Mouse (Mus musculus): ENCODE measurements at regions not wholly inside any gene's neighbourhood (a gene's known extent, or its start where the extent isn't known, plus 50 kb on each side); places are given as distances from the start of the nearest gene placed in this dataset.

DNA sequence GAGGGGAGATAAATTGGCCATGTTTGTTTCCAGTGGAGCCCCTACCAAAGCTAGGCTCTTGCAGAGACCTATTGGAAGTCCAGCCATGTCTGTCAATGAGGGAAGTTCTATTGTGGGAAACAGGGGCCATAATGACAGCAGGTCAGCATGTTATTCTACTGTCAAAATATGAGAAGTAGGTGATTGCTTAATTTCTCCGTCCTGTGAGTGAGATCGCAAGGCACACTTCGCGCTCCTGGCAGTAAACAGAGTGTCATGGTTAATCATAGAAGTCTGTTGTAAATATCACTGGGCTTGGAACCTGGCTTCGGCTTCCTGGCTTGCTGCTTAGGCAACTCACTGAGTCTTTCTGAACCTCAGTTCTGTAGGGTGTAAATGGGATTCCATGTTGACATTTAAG, 72.5 kb upstream of the Ccdc122 start:
- Histone ChIP-seq H3K36me3 (replicated peaks) (no peaks in the 10 kb centered on the region), H3K27ac (replicated peaks) (no peak overlapping the region), H3K4me1 (peaks cover 8% of the 10 kb centered on the region), H3K4me3 (no peak overlapping the region), H3K27me3 (replicated peaks; ENCODE audit: low read depth, poor library complexity, severe bottlenecking) (no peaks in the 10 kb centered on the region), H3K9me3 (no peaks in the 10 kb centered on the region)
- 88% methylated on average over 5 of the region's 5 CpGs for WGBS
- DNase-seq (ENCODE audit: low spot score) = no peak

DNA sequence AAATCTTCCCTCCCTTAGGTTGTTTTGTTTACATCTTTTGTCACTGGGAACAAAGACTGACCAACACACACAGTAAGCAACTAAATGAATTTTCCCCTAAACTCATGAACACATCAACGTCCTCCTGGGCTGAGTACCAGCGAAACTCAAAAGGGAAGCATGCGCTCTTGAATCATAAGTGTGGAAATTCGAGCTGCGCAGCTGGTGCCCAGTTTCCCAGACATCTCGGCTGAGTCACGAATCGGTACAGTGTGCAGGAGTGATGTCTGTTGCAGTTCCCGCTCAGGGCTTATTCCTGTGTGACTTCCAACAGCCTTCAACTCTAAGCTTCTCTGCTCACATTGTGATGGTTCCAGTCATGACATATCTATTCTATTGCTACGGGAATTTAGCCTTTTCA, 77.7 kb upstream of the Ccdc122 start:
- H3K27me3 ChIP-seq (replicated peaks; ENCODE audit: low read depth, poor library complexity, severe bottlenecking) = no peaks in the 10 kb centered on the region
- no peak overlapping the region for H3K4me3 ChIP-seq
- H3K4me1 ChIP-seq = peaks cover 12% of the 10 kb centered on the region
- WGBS = 76% methylated on average over 10 of the region's 10 CpGs
- H3K9me3 ChIP-seq = no peaks in the 10 kb centered on the region
- no peak overlapping the region for H3K27ac ChIP-seq (replicated peaks)
- DNase-seq (ENCODE audit: low spot score) = no peak
- H3K36me3 ChIP-seq (replicated peaks) = no peaks in the 10 kb centered on the region

- Histone ChIP-seq H3K36me3 (replicated peaks) (no peaks in the 10 kb centered on the region), H3K4me3 (no peak overlapping the region), H3K27me3 (replicated peaks; ENCODE audit: low read depth, poor library complexity, severe bottlenecking) (no peaks in the 10 kb centered on the region), H3K27ac (replicated peaks) (no peak overlapping the region), H3K4me1 (peaks cover 4% of the 10 kb centered on the region), H3K9me3 (no peaks in the 10 kb centered on the region)
- DNase-seq (ENCODE audit: low spot score) = peak; percentile 26
- WGBS = 34% methylated on average over 2 of the region's 2 CpGs
Observed at GRCm38 (mm10) chr14:76957136-76957535, 79.4 kb upstream of the Ccdc122 start.

GRCm38 (mm10) chr14:76953171-76953570, 83.4 kb upstream of the Ccdc122 start:
- 86% methylated on average over 2 of the region's 2 CpGs for WGBS
- no peak for DNase-seq (ENCODE audit: low spot score)
- Histone ChIP-seq H3K27me3 (replicated peaks; ENCODE audit: low read depth, poor library complexity, severe bottlenecking) (no peaks in the 10 kb centered on the region), H3K9me3 (no peaks in the 10 kb centered on the region), H3K4me1 (peaks cover 15% of the 10 kb centered on the region; the same call in 1 of the 2 replicates), H3K4me3 (no peak overlapping the region), H3K27ac (replicated peaks) (no peak overlapping the region), H3K36me3 (replicated peaks) (no peaks in the 10 kb centered on the region)

DNA sequence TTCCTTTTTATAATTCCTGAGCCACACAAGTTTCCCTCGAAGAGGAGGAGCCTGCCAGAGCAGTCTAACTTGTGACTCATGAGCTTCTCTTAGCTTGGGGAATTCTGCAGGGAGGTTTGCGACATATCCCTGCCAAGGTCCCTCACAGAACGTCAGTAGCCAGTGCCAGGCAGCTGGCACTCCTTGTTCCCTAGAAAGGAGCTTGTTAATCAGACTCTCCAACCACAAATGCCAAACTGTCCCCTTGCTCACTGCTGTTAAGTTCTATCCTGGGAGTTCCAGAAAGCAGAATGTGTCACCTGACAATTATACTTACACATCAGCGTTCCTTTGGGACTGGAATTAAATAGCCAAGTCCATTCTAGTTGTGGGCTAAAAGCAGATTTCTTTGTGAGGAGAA, 85.1 kb upstream of the Ccdc122 start:
- H3K27me3 ChIP-seq (replicated peaks; ENCODE audit: low read depth, poor library complexity, severe bottlenecking) = no peaks in the 10 kb centered on the region
- no peak overlapping the region for H3K27ac ChIP-seq (replicated peaks)
- no peaks in the 10 kb centered on the region for H3K9me3 ChIP-seq
- WGBS = 83% methylated on average over 4 of the region's 4 CpGs
- no peaks in the 10 kb centered on the region for H3K36me3 ChIP-seq (replicated peaks)
- H3K4me3 ChIP-seq = no peak overlapping the region
- H3K4me1 ChIP-seq = peaks cover 17% of the 10 kb centered on the region
- DNase-seq (ENCODE audit: low spot score) = no peak

GRCm38 (mm10) chr14:76949388-76949787, 87.2 kb upstream of the Ccdc122 start:
- Histone ChIP-seq H3K4me1 (peaks cover 17% of the 10 kb centered on the region), H3K36me3 (replicated peaks) (no peaks in the 10 kb centered on the region), H3K27ac (replicated peaks) (no peak overlapping the region), H3K27me3 (replicated peaks; ENCODE audit: low read depth, poor library complexity, severe bottlenecking) (no peaks in the 10 kb centered on the region), H3K4me3 (no peak overlapping the region), H3K9me3 (no peaks in the 10 kb centered on the region)
- DNase-seq (ENCODE audit: low spot score) = no peak
- WGBS = 86% methylated on average over 3 of the region's 3 CpGs

- Histone ChIP-seq H3K9me3 (no peaks in the 10 kb centered on the region), H3K4me1 (peaks cover 17% of the 10 kb centered on the region), H3K27ac (replicated peaks) (no peak overlapping the region), H3K36me3 (replicated peaks) (no peaks in the 10 kb centered on the region), H3K27me3 (replicated peaks; ENCODE audit: low read depth, poor library complexity, severe bottlenecking) (no peaks in the 10 kb centered on the region), H3K4me3 (no peak overlapping the region)
- 57% methylated on average over 3 of the region's 3 CpGs for WGBS
- no peak for DNase-seq (ENCODE audit: low spot score)
Observed at GRCm38 (mm10) chr14:76948948-76949347, 87.6 kb upstream of the Ccdc122 start.

DNA sequence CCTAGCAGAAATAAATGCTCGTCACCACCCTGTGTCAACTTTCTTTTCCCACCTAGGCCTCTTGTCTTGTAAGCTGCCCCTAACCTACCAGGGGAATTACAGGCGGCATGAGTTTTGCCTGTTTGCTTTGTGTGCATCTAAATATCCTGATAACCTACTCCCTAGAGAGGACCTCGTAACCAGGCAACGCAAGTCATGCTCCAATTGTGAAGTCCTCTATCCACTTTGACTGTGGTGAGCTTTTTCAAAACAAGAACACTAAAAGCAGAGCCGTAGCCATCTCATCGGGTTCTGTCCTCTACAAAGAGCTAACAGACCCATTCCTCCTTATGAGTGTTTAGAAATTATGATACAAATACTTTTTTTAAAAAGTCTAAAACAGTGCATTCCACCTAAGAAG, 88.1 kb upstream of the Ccdc122 start:
- Histone ChIP-seq H3K4me1 (peaks cover 17% of the 10 kb centered on the region), H3K27ac (replicated peaks) (no peak overlapping the region), H3K9me3 (no peaks in the 10 kb centered on the region), H3K36me3 (replicated peaks) (no peaks in the 10 kb centered on the region), H3K27me3 (replicated peaks; ENCODE audit: low read depth, poor library complexity, severe bottlenecking) (no peaks in the 10 kb centered on the region), H3K4me3 (no peak overlapping the region)
- 77% methylated on average over 6 of the region's 6 CpGs for WGBS
- DNase-seq (ENCODE audit: low spot score) = no peak

GRCm38 (mm10) chr14:76947148-76947547, 89.4 kb upstream of the Ccdc122 start:
- Histone ChIP-seq H3K4me1 (peaks cover 17% of the 10 kb centered on the region), H3K27me3 (replicated peaks; ENCODE audit: low read depth, poor library complexity, severe bottlenecking) (no peaks in the 10 kb centered on the region), H3K27ac (replicated peaks) (no peak overlapping the region; the same call in 1 of the 2 replicates), H3K36me3 (replicated peaks) (no peaks in the 10 kb centered on the region), H3K4me3 (no peak overlapping the region), H3K9me3 (no peaks in the 10 kb centered on the region)
- no peak for DNase-seq (ENCODE audit: low spot score)
- 44% methylated on average over 3 of the region's 3 CpGs for WGBS

DNA sequence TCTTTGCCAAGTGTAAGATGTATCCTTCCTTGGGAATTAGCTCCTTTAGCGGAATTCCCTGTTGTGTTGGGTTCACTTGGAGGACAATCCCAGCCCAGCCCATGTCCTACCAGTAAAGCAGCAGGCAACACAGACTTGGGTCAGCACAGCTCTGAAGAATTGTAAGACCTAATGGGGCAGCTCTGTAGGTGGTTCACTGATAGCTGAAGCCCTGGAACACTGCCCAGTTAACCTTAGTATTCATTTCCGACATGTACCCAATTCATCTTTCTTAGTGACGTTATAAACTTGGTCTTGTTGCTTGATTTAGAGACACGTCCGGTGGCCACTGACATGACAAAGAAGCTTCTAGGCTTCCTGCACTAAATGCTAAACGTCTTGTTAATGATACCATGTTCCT, 90.9 kb upstream of the Ccdc122 start:
- Histone ChIP-seq H3K36me3 (replicated peaks) (no peaks in the 10 kb centered on the region), H3K27me3 (replicated peaks; ENCODE audit: low read depth, poor library complexity, severe bottlenecking) (no peaks in the 10 kb centered on the region), H3K9me3 (no peaks in the 10 kb centered on the region), H3K4me1 (peaks cover 17% of the 10 kb centered on the region), H3K27ac (replicated peaks) (no peak overlapping the region), H3K4me3 (no peak overlapping the region)
- 85% methylated on average over 6 of the region's 6 CpGs for WGBS
- DNase-seq (ENCODE audit: low spot score) = no peak

GRCm38 (mm10) chr14:76941474-76942212, 94.9 kb upstream of the Ccdc122 start:
- Histone ChIP-seq H3K4me3 (no peak overlapping the region), H3K27ac (replicated peaks) (no peak overlapping the region), H3K36me3 (replicated peaks) (no peaks in the 10 kb centered on the region), H3K4me1 (peaks cover 9% of the 10 kb centered on the region), H3K27me3 (replicated peaks; ENCODE audit: low read depth, poor library complexity, severe bottlenecking) (no peaks in the 10 kb centered on the region), H3K9me3 (no peaks in the 10 kb centered on the region)
- no peak for DNase-seq (ENCODE audit: low spot score)
- 86% methylated on average over 10 of the region's 10 CpGs for WGBS

- no peak overlapping the region for H3K4me3 ChIP-seq
- H3K4me1 ChIP-seq = peaks cover 10% of the 10 kb centered on the region
- H3K9me3 ChIP-seq = no peaks in the 10 kb centered on the region
- no peaks in the 10 kb centered on the region for H3K27me3 ChIP-seq (replicated peaks; ENCODE audit: low read depth, poor library complexity, severe bottlenecking)
- H3K27ac ChIP-seq (replicated peaks) = no peak overlapping the region
- DNase-seq (ENCODE audit: low spot score) = no peak
- 90% methylated on average over 4 of the region's 4 CpGs for WGBS
- no peaks in the 10 kb centered on the region for H3K36me3 ChIP-seq (replicated peaks)
Observed at GRCm38 (mm10) chr14:76940507-76940906, 96.1 kb upstream of the Ccdc122 start.

DNA sequence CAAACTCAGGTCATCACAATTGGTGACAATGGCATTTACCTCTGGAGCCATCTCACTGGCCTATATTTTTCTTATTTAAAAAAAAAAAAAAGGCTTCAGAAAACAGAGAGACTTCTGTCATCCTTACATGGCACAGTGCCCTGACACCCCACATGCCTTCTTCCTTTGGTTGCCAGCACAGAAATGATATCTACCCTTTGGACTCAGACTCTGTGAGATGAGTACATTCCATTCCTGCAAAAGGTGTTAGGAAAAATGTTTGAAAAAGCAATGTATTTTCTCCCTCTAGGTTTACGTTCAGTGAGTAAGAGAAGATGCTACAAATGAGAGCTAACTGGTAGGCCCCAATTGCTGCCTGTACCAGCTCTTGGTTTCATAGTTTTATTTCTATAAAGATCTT, 99.9 kb upstream of the Ccdc122 start:
- Histone ChIP-seq H3K9me3 (no peaks in the 10 kb centered on the region), H3K4me1 (peaks cover 13% of the 10 kb centered on the region), H3K27ac (replicated peaks) (no peak overlapping the region), H3K4me3 (no peak overlapping the region), H3K27me3 (replicated peaks; ENCODE audit: low read depth, poor library complexity, severe bottlenecking) (no peaks in the 10 kb centered on the region), H3K36me3 (replicated peaks) (no peaks in the 10 kb centered on the region)
- 96% methylated on average over 1 of the region's 1 CpGs for WGBS
- no peak for DNase-seq (ENCODE audit: low spot score)
